Mouse (Mus musculus) midbrain, postnatal 0 days (tissue): Measurements from ENCODE around the gene Rbfox1. TPM values are rescaled to one million over a fixed set of nuclear protein-coding genes. Genes with fewer than 3 reads are reported as not detected.

Experiments
- ATAC-seq: fragments of 200-750 bp; cut with Nextera tagmentation; 2 replicates; pipeline ENCODE4 v1.8.0; 2017; ENCODE audit warnings: moderate number of reproducible peaks, mild to moderate bottlenecking, moderate TSS enrichment, moderate library complexity; ENCODE audit not compliant: low FRiP score
- DNase-seq: peaks from one replicate; pipeline ENCODE4 v3.0.0-alpha.2; 2015; ENCODE audit warnings: low spot score
- H3K27ac ChIP-seq: fragments of 300-500 bp; sonication (generic); 2 replicates; pipeline ENCODE4 v1.5.1; 2014; ENCODE audit warnings: low read depth, mild to moderate bottlenecking, low read length, mixed read lengths
- H3K27me3 ChIP-seq: fragments of 300-500 bp; sonication (generic); 2 replicates; pipeline ENCODE4 v1.6.1; 2014; ENCODE audit warnings: low read length, control low read depth, mixed read lengths; ENCODE audit not compliant: insufficient read depth
- H3K36me3 ChIP-seq: fragments of 300-500 bp; sonication (generic); 2 replicates; pipeline ENCODE4 v1.6.1; 2014; ENCODE audit warnings: low read length, control low read depth, mixed read lengths; ENCODE audit not compliant: insufficient read depth
- H3K4me1 ChIP-seq: fragments of 300-500 bp; sonication (generic); 2 replicates; pipeline ENCODE4 v1.6.1; 2014; ENCODE audit warnings: mild to moderate bottlenecking, control low read depth, antibody characterized with exemption, low read length, mixed read lengths; ENCODE audit not compliant: insufficient read depth
- H3K4me2 ChIP-seq: fragments of 300-500 bp; sonication (generic); 2 replicates; pipeline ENCODE4 v1.6.1; 2014; ENCODE audit warnings: low read depth, mild to moderate bottlenecking, low read length, mixed read lengths; ENCODE audit not compliant: poor library complexity, severe bottlenecking
- H3K4me3 ChIP-seq: fragments of 300-500 bp; sonication (generic); 2 replicates; pipeline ENCODE4 v1.5.1; 2014; ENCODE audit warnings: low read depth, mild to moderate bottlenecking, low read length, moderate library complexity
- H3K9ac ChIP-seq: fragments of 300-500 bp; sonication (generic); replicated peaks from 2 replicates; pipeline ENCODE4 v1.6.1; 2014; ENCODE audit warnings: mild to moderate bottlenecking, low read length, moderate library complexity, mixed read lengths; ENCODE audit not compliant: poor library complexity, severe bottlenecking
- H3K9me3 ChIP-seq: fragments of 300-500 bp; sonication (generic); 2 replicates; pipeline ENCODE4 v1.6.1; 2016; ENCODE audit warnings: low read length, control low read depth
- CTCF ChIP-seq: IDR thresholded peaks from 2 replicates; pipeline ENCODE4 v1.5.1; 2016; ENCODE audit warnings: antibody characterized with exemption, mild to moderate bottlenecking
- WGBS: fragments of 180-500 bp; shearing (Covaris S2); extraction: QIAGEN DNeasy Blood & Tissue Kit; methylation state at CpG from one replicate; pipeline ENCODE4 v1.1.7; 2014; 5-methylcytosine and 5-hydroxymethylcytosine counted together
- polyA plus RNA-seq: library from polyadenylated mRNA; unstranded; fragments of >200 nt; fragmentation: Nextera tagmentation; extraction: Ambion mirVana; gene quantifications from 2 replicates; pipeline ENCODE4 v1.2.1, GENCODE M21; 2015
- total RNA-seq: library from RNA; depleted of rRNA; stranded (reverse); fragments of >200 nt; gene quantifications from 2 replicates; pipeline ENCODE4 v1.2.3, GENCODE M21; 2014

The Rbfox1 gene
- total and polyA plus RNA-seq, 2 experiments from 2014 or later = 142 to 242 TPM

- H3K27me3 ChIP-seq = no peaks in the 10 kb centered on the region
- H3K9me3 ChIP-seq = no peaks in the 10 kb centered on the region
- 61% methylated on average over 2 of the region's 2 CpGs for WGBS
- H3K9ac ChIP-seq = no peak overlapping the region
- no peak overlapping the region for H3K4me2 ChIP-seq
- DNase-seq (no peak), ATAC-seq (no peak)
- H3K27ac ChIP-seq = no peak overlapping the region
- H3K4me1 ChIP-seq = no peaks in the 10 kb centered on the region
- no peaks in the 10 kb centered on the region for H3K36me3 ChIP-seq
- no peak overlapping the region for H3K4me3 ChIP-seq
- TF ChIP-seq CTCF = no peak
Measured at GRCm38 (mm10) chr16:6381572-6381971, 496.4 kb downstream of the Rbfox1 start.

DNA sequence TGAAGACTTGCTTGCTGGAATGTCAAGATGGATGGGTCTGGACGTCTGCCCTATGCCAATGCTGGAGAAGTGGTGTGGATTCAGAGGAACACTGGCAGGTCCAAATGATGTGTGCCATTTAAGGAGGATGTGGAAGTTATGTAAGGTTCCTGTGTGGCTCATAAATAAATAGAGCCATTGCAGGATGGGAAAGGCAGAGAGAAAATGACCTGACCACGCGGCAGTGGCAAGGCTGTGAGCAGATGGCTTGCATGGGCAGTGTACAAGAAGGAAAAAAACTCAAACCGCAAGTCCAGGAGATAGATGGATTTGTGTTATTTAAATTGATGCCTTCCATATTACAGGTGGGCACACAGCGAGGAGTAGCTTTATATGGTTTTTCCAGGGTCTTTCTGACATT is 497.6 kb downstream of the Rbfox1 start:
- ATAC-seq = no peak
- no peak overlapping the region for H3K9ac ChIP-seq
- H3K4me1 ChIP-seq = no peaks in the 10 kb centered on the region
- no peak overlapping the region for H3K27ac ChIP-seq
- no peak for DNase-seq
- no peak overlapping the region for H3K4me2 ChIP-seq
- H3K4me3 ChIP-seq = no peak overlapping the region
- no peak for TF ChIP-seq CTCF
- 91% methylated on average over 5 of the region's 5 CpGs for WGBS
- no peaks in the 10 kb centered on the region for H3K27me3 ChIP-seq
- no peaks in the 10 kb centered on the region for H3K9me3 ChIP-seq
- H3K36me3 ChIP-seq = no peaks in the 10 kb centered on the region

DNA sequence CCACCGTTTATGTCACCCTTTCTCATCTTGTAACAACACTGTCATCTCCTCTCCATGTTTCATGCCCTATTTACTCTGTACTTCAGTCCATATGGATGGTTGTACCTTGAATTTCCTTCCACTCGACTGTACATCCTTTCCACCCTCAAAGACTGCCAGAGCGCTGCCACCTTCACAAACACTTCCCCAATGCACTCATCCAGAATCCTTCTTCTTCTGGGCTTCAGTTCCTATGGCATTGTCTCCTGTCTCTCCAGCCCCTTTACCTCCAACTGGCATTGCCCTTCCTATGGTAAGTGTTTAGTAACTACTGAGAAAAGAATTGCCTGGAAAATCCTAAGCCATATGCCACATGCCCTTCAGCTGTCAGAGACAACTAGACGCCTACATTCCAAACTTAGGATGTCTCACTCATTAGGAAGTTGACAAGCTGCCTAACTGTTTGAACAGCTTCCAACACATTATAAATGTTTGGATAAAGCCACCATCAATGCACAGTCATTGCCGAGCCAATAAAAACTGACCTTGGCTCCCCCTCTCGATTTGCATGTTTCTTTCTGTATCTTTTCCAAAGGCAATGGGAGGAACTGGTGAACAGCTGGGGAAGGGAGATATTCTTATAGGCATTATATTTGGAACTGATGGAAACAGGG is 505.2 kb downstream of the Rbfox1 start:
- WGBS = 83% methylated on average over 6 of the region's 6 CpGs
- DNase-seq (peak; percentile 25), ATAC-seq (no peak)

DNA sequence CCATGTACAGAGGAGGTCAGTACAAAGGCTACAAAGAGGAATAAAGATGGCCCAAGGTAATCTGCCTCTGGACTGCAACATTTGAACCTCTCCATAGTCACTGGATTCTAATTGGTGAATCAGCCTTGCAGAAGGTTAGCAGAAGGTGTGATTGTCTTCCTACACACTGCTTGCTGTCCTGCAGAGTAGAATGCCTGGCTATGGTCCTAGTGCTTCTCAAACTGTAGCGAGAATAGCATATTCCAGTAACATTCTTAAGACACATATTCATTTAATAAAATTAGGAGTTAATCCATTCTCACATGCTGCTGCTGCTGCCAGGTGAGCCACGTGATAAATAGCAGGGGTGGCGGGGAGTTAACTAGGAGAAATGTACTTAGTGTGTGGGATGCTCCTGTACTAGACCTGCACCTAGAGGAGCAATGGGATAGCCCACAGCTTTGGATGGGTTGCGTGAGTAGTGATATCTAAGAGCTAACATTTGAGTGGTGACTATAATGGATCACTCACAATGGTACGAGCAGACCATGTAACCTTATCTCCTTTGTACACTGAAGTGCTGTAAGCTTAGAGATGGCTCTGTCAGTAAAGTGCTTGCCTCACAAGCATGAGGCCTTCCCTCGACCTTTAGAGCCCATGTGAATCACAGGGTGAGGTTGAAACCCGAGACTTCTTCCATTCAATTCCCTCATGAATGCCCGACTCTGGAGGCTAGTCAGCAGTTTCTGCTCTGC is 511.7 kb downstream of the Rbfox1 start:
- TF ChIP-seq CTCF = no peak

More for the DNA sequence above, 505.2 kb downstream of the Rbfox1 start:
- H3K9me3 ChIP-seq = no peaks in the 10 kb centered on the region
- no peak overlapping the region for H3K4me2 ChIP-seq
- H3K4me1 ChIP-seq = no peaks in the 10 kb centered on the region
- no peak overlapping the region for H3K27ac ChIP-seq
- no peak for TF ChIP-seq CTCF
- no peak overlapping the region for H3K9ac ChIP-seq
- no peaks in the 10 kb centered on the region for H3K36me3 ChIP-seq
- no peaks in the 10 kb centered on the region for H3K27me3 ChIP-seq
- H3K4me3 ChIP-seq = no peak overlapping the region

GRCm38 (mm10) chr16:6397635-6398034 is 512.5 kb downstream of the Rbfox1 start:
- Histone ChIP-seq H3K36me3 (no peaks in the 10 kb centered on the region), H3K9ac (no peak overlapping the region), H3K4me3 (no peak overlapping the region), H3K9me3 (no peaks in the 10 kb centered on the region), H3K27ac (no peak overlapping the region), H3K4me1 (no peaks in the 10 kb centered on the region), H3K4me2 (no peak overlapping the region), H3K27me3 (no peaks in the 10 kb centered on the region)
- DNase-seq = no peak
- ATAC-seq = no peak
- WGBS = 94% methylated on average over 2 of the region's 2 CpGs
- TF ChIP-seq CTCF = peak; percentile 48

More for the DNA sequence above, 511.7 kb downstream of the Rbfox1 start:
- no peak overlapping the region for H3K9ac ChIP-seq
- H3K27ac ChIP-seq = no peak overlapping the region
- H3K4me1 ChIP-seq = no peaks in the 10 kb centered on the region
- DNase-seq (no peak), ATAC-seq (no peak)
- no peaks in the 10 kb centered on the region for H3K9me3 ChIP-seq
- no peak overlapping the region for H3K4me3 ChIP-seq
- H3K27me3 ChIP-seq = no peaks in the 10 kb centered on the region
- H3K36me3 ChIP-seq = no peaks in the 10 kb centered on the region
- no peak overlapping the region for H3K4me2 ChIP-seq
- 61% methylated on average over 8 of the region's 8 CpGs for WGBS

DNA sequence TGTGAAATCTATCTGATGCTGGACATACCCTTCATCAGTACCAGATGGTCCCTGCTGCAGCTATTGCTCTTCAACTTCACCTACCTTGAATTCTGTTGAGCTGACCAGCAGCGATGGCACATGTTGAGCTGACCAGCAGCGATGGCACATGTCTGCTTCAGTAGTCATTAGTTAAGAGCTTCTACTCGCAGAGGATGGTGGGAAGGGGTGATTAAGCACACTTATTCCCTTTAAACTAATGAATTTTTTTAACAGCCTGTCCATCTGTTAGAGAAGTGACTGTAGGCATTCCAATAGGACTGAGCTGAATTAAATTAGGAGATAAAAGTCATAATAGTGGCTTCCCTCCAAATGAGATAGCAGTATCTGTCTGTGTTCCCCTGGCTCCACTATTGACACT is 517.7 kb downstream of the Rbfox1 start:
- Histone ChIP-seq H3K9ac (no peak overlapping the region), H3K9me3 (no peaks in the 10 kb centered on the region), H3K36me3 (no peaks in the 10 kb centered on the region), H3K4me1 (no peaks in the 10 kb centered on the region), H3K4me3 (no peak overlapping the region), H3K27me3 (no peaks in the 10 kb centered on the region), H3K27ac (no peak overlapping the region), H3K4me2 (no peak overlapping the region)
- TF ChIP-seq CTCF = no peak
- ATAC-seq = no peak
- no peak for DNase-seq
- 80% methylated on average over 3 of the region's 3 CpGs for WGBS
